ENCODE assay signal across 8 mouse cellular contexts in the genomic region with DNA sequence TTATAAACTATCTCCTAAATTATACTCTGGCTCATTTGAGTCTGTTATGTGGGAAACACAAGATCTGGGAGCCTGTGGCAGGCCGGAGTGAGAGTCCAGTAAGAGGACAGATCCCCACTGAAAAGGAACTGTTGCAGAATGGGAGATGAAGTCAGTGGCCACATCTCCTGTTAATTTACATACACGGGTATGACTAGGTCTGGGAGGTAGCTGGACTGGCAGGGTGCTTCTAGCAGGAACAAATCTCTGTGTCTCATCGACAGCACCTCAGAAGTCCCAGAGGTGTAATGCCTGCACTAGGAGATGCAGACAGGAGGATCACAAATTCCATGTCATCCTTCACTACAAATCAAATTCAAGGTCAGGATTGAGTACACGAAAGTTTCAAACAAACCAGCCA. TPM values are rescaled to one million over a fixed set of nuclear protein-coding genes. Genes with fewer than 3 reads are reported as not detected.
DNase-seq lines count a peak whose midpoint lies in the region; ATAC-seq and TF ChIP-seq lines count a peak whose summit lies in the region.

No protein-coding gene starts in this region.

- WGBS in kidney, embryonic 15.5 days = 67% methylated on average over 4 of the region's 4 CpGs
- 78% methylated on average over 4 of the region's 4 CpGs for WGBS in hindbrain, embryonic 10.5 days
- 76% methylated on average over 4 of the region's 4 CpGs for WGBS in midbrain, embryonic 15.5 days

- H3K27me3 ChIP-seq in kidney, embryonic 15.5 days = no peaks in the 10 kb centered on the region
- H3K27me3 ChIP-seq in hindbrain, embryonic 10.5 days (ENCODE audit: insufficient read depth, poor library complexity, severe bottlenecking) = no peaks in the 10 kb centered on the region
- no peaks in the 10 kb centered on the region for H3K27me3 ChIP-seq in midbrain, embryonic 15.5 days (replicated peaks)

- no peak for TF ChIP-seq CTCF in bone marrow macrophage, adult 2 months (IDR thresholded peaks at IDR 0.05; ENCODE audit: low read depth, low read length)

- peak overlapping the region; percentile 91 for H3K27ac ChIP-seq in kidney, embryonic 15.5 days
- no peak overlapping the region for H3K27ac ChIP-seq in bone marrow macrophage, adult 2 months (ENCODE audit: insufficient read depth, low read depth, low read length)
- H3K27ac ChIP-seq in hindbrain, embryonic 10.5 days = no peak overlapping the region
- H3K27ac ChIP-seq in midbrain, embryonic 15.5 days = peak overlapping the region; percentile 94; the same call in 1 of the 2 replicates

- ATAC-seq in kidney, embryonic 15.5 days (replicated peaks; ENCODE audit: low FRiP score) = no peak
- ATAC-seq in midbrain, embryonic 15.5 days (replicated peaks) = no peak

- no peaks in the 10 kb centered on the region for H3K9me3 ChIP-seq in kidney, embryonic 15.5 days (replicated peaks)
- H3K9me3 ChIP-seq in hindbrain, embryonic 10.5 days = no peaks in the 10 kb centered on the region
- no peaks in the 10 kb centered on the region for H3K9me3 ChIP-seq in midbrain, embryonic 15.5 days

- H3K4me3 ChIP-seq in kidney, embryonic 15.5 days (replicated peaks) = peak overlapping the region; percentile 74; the same call in 1 of the 2 replicates
- peak overlapping the region; percentile 66 for H3K4me3 ChIP-seq in bone marrow macrophage, adult 2 months (ENCODE audit: insufficient read depth, low read length)
- peak overlapping the region; percentile 81 for H3K4me3 ChIP-seq in hindbrain, embryonic 10.5 days
- H3K4me3 ChIP-seq in midbrain, embryonic 15.5 days = peak overlapping the region; percentile 89

- H3K4me2 ChIP-seq in kidney, embryonic 15.5 days = peak overlapping the region; percentile 87
- peak overlapping the region; percentile 84 for H3K4me2 ChIP-seq in midbrain, embryonic 15.5 days

- H3K4me1 ChIP-seq in kidney, embryonic 15.5 days = peaks cover 22% of the 10 kb centered on the region
- H3K4me1 ChIP-seq in bone marrow macrophage, adult 2 months (ENCODE audit: control insufficient read depth, insufficient read depth, low read length) = peaks cover 18% of the 10 kb centered on the region
- peaks cover 25% of the 10 kb centered on the region for H3K4me1 ChIP-seq in hindbrain, embryonic 10.5 days (replicated peaks)
- peaks cover 17% of the 10 kb centered on the region for H3K4me1 ChIP-seq in midbrain, embryonic 15.5 days

- no peak for TF ChIP-seq POLR2A in bone marrow macrophage, adult 2 months (IDR thresholded peaks at IDR 0.05; ENCODE audit: borderline replicate concordance, low read depth, low read length)

- no peak for DNase-seq in kidney, postnatal 36 days
- no peak for DNase-seq in hindbrain, embryonic 10.5 days (ENCODE audit: low spot score)
- no peak for DNase-seq in adrenal gland, adult 18-20 months (ENCODE audit: low spot score in 2 of 2)
- DNase-seq in adrenal gland, postnatal 14 days = no peak
- no peak for DNase-seq in thymus, postnatal 0 days (ENCODE audit: low spot score)

- peak overlapping the region; percentile 84 for H3K9ac ChIP-seq in kidney, embryonic 15.5 days
- peak overlapping the region; percentile 99 for H3K9ac ChIP-seq in midbrain, embryonic 15.5 days

- H3K36me3 ChIP-seq in kidney, embryonic 15.5 days = peaks cover 16% of the 10 kb centered on the region; the same call in 1 of the 2 replicates
- peaks cover 41% of the 10 kb centered on the region for H3K36me3 ChIP-seq in hindbrain, embryonic 10.5 days
- H3K36me3 ChIP-seq in midbrain, embryonic 15.5 days (replicated peaks) = no peaks in the 10 kb centered on the region

RNA-seq across cellular contexts. Expression of a gene that starts 1.2 kb away (rescaled TPM):
- 29.2 and 32.3 TPM in 2 replicates for polyA plus RNA-seq in kidney, embryonic 15.5 days (2015; fragmentation: Nextera tagmentation; extraction: Ambion mirVana)
- 37.9 and 49.0 TPM in 2 replicates for polyA plus RNA-seq in bone marrow macrophage, adult 2 months (2012; ENCODE audit: insufficient read depth, insufficient read length, missing spikeins)
- 24.8 and 26.6 TPM in 2 replicates for polyA plus RNA-seq in hindbrain, embryonic 10.5 days (2016; fragmentation: Nextera tagmentation; extraction: Ambion mirVana)
- 19.7 and 24.4 TPM in 2 replicates for polyA plus RNA-seq in midbrain, embryonic 15.5 days (2015; fragmentation: Nextera tagmentation; extraction: Ambion mirVana)
- total RNA-seq in adrenal gland, adult 18-20 months (2021) = 10 to 100 TPM; 33.4 to 44.0 TPM
- total RNA-seq in adrenal gland, postnatal 14 days (2021) = 31.5 and 39.8 TPM in 2 replicates
- polyA plus RNA-seq in thymus, postnatal 0 days (2015; fragmentation: Nextera tagmentation; extraction: Ambion mirVana) = 38.5 and 42.5 TPM in 2 replicates

RNA-seq across cellular contexts. Expression of a gene that starts 39.4 kb away (rescaled TPM):
- polyA plus RNA-seq in kidney, embryonic 15.5 days (2015; fragmentation: Nextera tagmentation; extraction: Ambion mirVana) = 10.7 and 12.0 TPM in 2 replicates
- 1.1 and 1.3 TPM in 2 replicates for polyA plus RNA-seq in bone marrow macrophage, adult 2 months (2012; ENCODE audit: insufficient read depth, insufficient read length, missing spikeins)
- 14.4 and 22.2 TPM in 2 replicates for polyA plus RNA-seq in hindbrain, embryonic 10.5 days (2016; fragmentation: Nextera tagmentation; extraction: Ambion mirVana)
- 0.98 and 1.7 TPM in 2 replicates for polyA plus RNA-seq in midbrain, embryonic 15.5 days (2015; fragmentation: Nextera tagmentation; extraction: Ambion mirVana)
- total RNA-seq in adrenal gland, adult 18-20 months (2021) = under 1 TPM; 0.10 to 0.29 TPM
- total RNA-seq in adrenal gland, postnatal 14 days (2021) = 0.94 and 1.5 TPM in 2 replicates
- polyA plus RNA-seq in thymus, postnatal 0 days (2015; fragmentation: Nextera tagmentation; extraction: Ambion mirVana) = 13.8 and 15.3 TPM in 2 replicates

RNA-seq across cellular contexts. Expression of a gene that starts 39.5 kb away (rescaled TPM):
- 87.8 and 88.8 TPM in 2 replicates for polyA plus RNA-seq in kidney, embryonic 15.5 days (2015; fragmentation: Nextera tagmentation; extraction: Ambion mirVana)
- polyA plus RNA-seq in bone marrow macrophage, adult 2 months (2012; ENCODE audit: insufficient read depth, insufficient read length, missing spikeins) = 29.7 and 31.4 TPM in 2 replicates
- polyA plus RNA-seq in hindbrain, embryonic 10.5 days (2016; fragmentation: Nextera tagmentation; extraction: Ambion mirVana) = 101 and 117 TPM in 2 replicates
- polyA plus RNA-seq in midbrain, embryonic 15.5 days (2015; fragmentation: Nextera tagmentation; extraction: Ambion mirVana) = 77.2 and 78.1 TPM in 2 replicates
- 10 to 100 TPM; 23.4 to 25.9 TPM for total RNA-seq in adrenal gland, adult 18-20 months (2021)
- total RNA-seq in adrenal gland, postnatal 14 days (2021) = 34.2 and 39.5 TPM in 2 replicates
- polyA plus RNA-seq in thymus, postnatal 0 days (2015; fragmentation: Nextera tagmentation; extraction: Ambion mirVana) = 96.5 and 102 TPM in 2 replicates

Comparison
In these comparisons a context has a peak if more than half of its experiments do, and no peak if none do; other contexts are left out.
1. H3K27ac ChIP-seq: peak in kidney, embryonic 15.5 days (single experiment) and midbrain, embryonic 15.5 days (single experiment); none in bone marrow macrophage, adult 2 months (single experiment) and hindbrain, embryonic 10.5 days (single experiment).
2. Peak in every context shown above with its lines, with median percentiles within 50 percentile points of each other: H3K4me3 ChIP-seq.